Mouse (Mus musculus): ENCODE measurements around the gene Ankrd34a. TPM values are rescaled to one million over a fixed set of nuclear protein-coding genes. Genes with fewer than 3 reads are reported as not detected.

The Ankrd34a gene
- polyA plus RNA-seq, 1 experiment = 0.12 TPM

GRCm38 (mm10) chr3:96570643-96571042 is 25.8 kb upstream of the Ankrd34a start:
- Histone ChIP-seq H3K4me3 (ENCODE audit: control insufficient read depth, low read depth, low read length) (no peak overlapping the region), H3K27me3 (ENCODE audit: control insufficient read depth, insufficient read depth, low read length) (no peaks in the 10 kb centered on the region), H3K27ac (ENCODE audit: control insufficient read depth, insufficient read depth, low read depth, low read length) (no peak overlapping the region), H3K4me1 (ENCODE audit: control insufficient read depth, insufficient read depth, low read length) (peaks cover 11% of the 10 kb centered on the region), H3K36me3 (ENCODE audit: control insufficient read depth, insufficient read depth, low read length) (no peaks in the 10 kb centered on the region)
- no peak for TF ChIP-seq POLR2A (IDR thresholded peaks at IDR 0.05; ENCODE audit: control insufficient read depth, low read depth, low read length)
- TF ChIP-seq CTCF (IDR thresholded peaks at IDR 0.05; ENCODE audit: control insufficient read depth, insufficient read depth, insufficient replicate concordance, low read depth, low read length) = no peak

- Histone ChIP-seq H3K4me1 (ENCODE audit: control insufficient read depth, insufficient read depth, low read length) (peaks cover 17% of the 10 kb centered on the region), H3K27me3 (ENCODE audit: control insufficient read depth, insufficient read depth, low read length) (no peaks in the 10 kb centered on the region), H3K27ac (ENCODE audit: control insufficient read depth, insufficient read depth, low read depth, low read length) (no peak overlapping the region), H3K36me3 (ENCODE audit: control insufficient read depth, insufficient read depth, low read length) (no peaks in the 10 kb centered on the region), H3K4me3 (ENCODE audit: control insufficient read depth, low read depth, low read length) (no peak overlapping the region)
- TF ChIP-seq POLR2A (IDR thresholded peaks at IDR 0.05; ENCODE audit: control insufficient read depth, low read depth, low read length) (no peak), CTCF (IDR thresholded peaks at IDR 0.05; ENCODE audit: control insufficient read depth, insufficient read depth, insufficient replicate concordance, low read depth, low read length) (no peak)
Measured at GRCm38 (mm10) chr3:96571336-96571735, 25.1 kb upstream of the Ankrd34a start.

GRCm38 (mm10) chr3:96571896-96572698 is 24.3 kb upstream of the Ankrd34a start:
- Histone ChIP-seq H3K36me3 (ENCODE audit: control insufficient read depth, insufficient read depth, low read length) (no peaks in the 10 kb centered on the region), H3K4me3 (ENCODE audit: control insufficient read depth, low read depth, low read length) (no peak overlapping the region), H3K27me3 (ENCODE audit: control insufficient read depth, insufficient read depth, low read length) (no peaks in the 10 kb centered on the region), H3K4me1 (ENCODE audit: control insufficient read depth, insufficient read depth, low read length) (peaks cover 22% of the 10 kb centered on the region), H3K27ac (ENCODE audit: control insufficient read depth, insufficient read depth, low read depth, low read length) (peak overlapping the region; percentile 62; the same call in 1 of the 2 replicates)
- no peak for TF ChIP-seq POLR2A (IDR thresholded peaks at IDR 0.05; ENCODE audit: control insufficient read depth, low read depth, low read length)
- no peak for TF ChIP-seq CTCF (IDR thresholded peaks at IDR 0.05; ENCODE audit: control insufficient read depth, insufficient read depth, insufficient replicate concordance, low read depth, low read length)

- TF ChIP-seq CTCF (IDR thresholded peaks at IDR 0.05; ENCODE audit: control insufficient read depth, insufficient read depth, insufficient replicate concordance, low read depth, low read length) = no peak
- TF ChIP-seq POLR2A (IDR thresholded peaks at IDR 0.05; ENCODE audit: control insufficient read depth, low read depth, low read length) = no peak
- Histone ChIP-seq H3K27ac (ENCODE audit: control insufficient read depth, insufficient read depth, low read depth, low read length) (no peak overlapping the region; the same call in 1 of the 2 replicates), H3K36me3 (ENCODE audit: control insufficient read depth, insufficient read depth, low read length) (no peaks in the 10 kb centered on the region), H3K4me3 (ENCODE audit: control insufficient read depth, low read depth, low read length) (no peak overlapping the region), H3K4me1 (ENCODE audit: control insufficient read depth, insufficient read depth, low read length) (peaks cover 27% of the 10 kb centered on the region), H3K27me3 (ENCODE audit: control insufficient read depth, insufficient read depth, low read length) (no peaks in the 10 kb centered on the region)
Measured at GRCm38 (mm10) chr3:96573611-96574511, 22.6 kb upstream of the Ankrd34a start.

- Histone ChIP-seq H3K4me1 (ENCODE audit: control insufficient read depth, insufficient read depth, low read length) (peaks cover 27% of the 10 kb centered on the region), H3K4me3 (ENCODE audit: control insufficient read depth, low read depth, low read length) (no peak overlapping the region)
Measured at GRCm38 (mm10) chr3:96575272-96575984, 21.0 kb upstream of the Ankrd34a start.

GRCm38 (mm10) chr3:96576005-96576658 is 20.3 kb upstream of the Ankrd34a start:
- peak overlapping the region; percentile 87 for H3K27ac ChIP-seq (ENCODE audit: control insufficient read depth, insufficient read depth, low read depth, low read length)
- no peaks in the 10 kb centered on the region for H3K27me3 ChIP-seq (ENCODE audit: control insufficient read depth, insufficient read depth, low read length)
- no peak for TF ChIP-seq POLR2A (IDR thresholded peaks at IDR 0.05; ENCODE audit: control insufficient read depth, low read depth, low read length)
- no peak for TF ChIP-seq CTCF (IDR thresholded peaks at IDR 0.05; ENCODE audit: control insufficient read depth, insufficient read depth, insufficient replicate concordance, low read depth, low read length)
- H3K36me3 ChIP-seq (ENCODE audit: control insufficient read depth, insufficient read depth, low read length) = no peaks in the 10 kb centered on the region
- no peak overlapping the region for H3K4me3 ChIP-seq (ENCODE audit: control insufficient read depth, low read depth, low read length)
- H3K4me1 ChIP-seq (ENCODE audit: control insufficient read depth, insufficient read depth, low read length) = peaks cover 30% of the 10 kb centered on the region

More at GRCm38 (mm10) chr3:96575272-96575984, 21.0 kb upstream of the Ankrd34a start:
- Histone ChIP-seq H3K27me3 (ENCODE audit: control insufficient read depth, insufficient read depth, low read length) (no peaks in the 10 kb centered on the region), H3K36me3 (ENCODE audit: control insufficient read depth, insufficient read depth, low read length) (no peaks in the 10 kb centered on the region), H3K27ac (ENCODE audit: control insufficient read depth, insufficient read depth, low read depth, low read length) (no peak overlapping the region)
- TF ChIP-seq CTCF (IDR thresholded peaks at IDR 0.05; ENCODE audit: control insufficient read depth, insufficient read depth, insufficient replicate concordance, low read depth, low read length) (no peak), POLR2A (IDR thresholded peaks at IDR 0.05; ENCODE audit: control insufficient read depth, low read depth, low read length) (no peak)
